Mouse (Mus musculus) telencephalon, adult 2 months (tissue): ENCODE data around the gene Nek4.

Experiments used
- DNase-seq: peaks from one replicate; pipeline ENCODE4 v3.0.0-alpha.2; 2011; ENCODE audit warnings: low read depth, low spot score

Gene Nek4

DNA sequence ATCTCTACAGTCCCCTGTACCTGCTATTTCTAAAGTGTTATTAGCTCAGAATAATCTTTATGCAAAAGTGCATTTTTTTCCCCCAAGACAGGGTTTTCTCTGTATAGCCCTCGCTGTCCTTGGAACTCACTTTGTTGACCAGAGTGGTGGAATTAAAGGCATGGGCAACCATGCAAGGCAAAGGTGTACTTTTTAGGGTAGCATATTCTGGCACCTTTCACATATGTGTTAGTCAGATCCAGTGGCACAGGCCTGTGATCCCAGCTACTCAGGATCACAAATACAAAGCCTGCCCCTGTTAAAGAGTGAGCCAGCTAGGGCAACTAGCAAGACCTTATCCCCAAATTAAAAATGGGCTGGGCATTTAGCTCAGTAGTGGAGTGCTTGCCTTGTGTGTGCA is 9.2 kb downstream of the Nek4 start:
- DNase-seq, result no peak

DNA sequence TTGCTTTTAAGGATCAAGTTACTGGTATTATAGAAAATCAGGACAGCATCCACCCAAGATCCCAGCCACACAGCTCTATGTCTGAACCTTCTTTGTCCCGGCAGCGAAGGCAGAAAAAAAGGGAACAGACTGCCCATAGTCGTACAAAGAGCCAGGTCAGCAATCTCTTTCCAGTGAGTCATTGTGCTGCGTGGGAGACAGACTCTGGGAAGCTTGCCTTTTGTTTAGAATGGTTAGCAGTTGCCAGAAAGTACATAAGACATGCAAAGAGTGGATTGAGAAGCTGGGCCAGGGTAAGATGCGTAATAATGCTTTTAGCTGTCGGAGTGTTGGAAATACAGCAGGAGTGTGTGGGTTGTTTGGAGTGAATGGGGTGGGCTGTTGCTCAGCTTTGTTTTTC is 23.0 kb downstream of the Nek4 start:
- peak; percentile 87 for DNase-seq

DNA sequence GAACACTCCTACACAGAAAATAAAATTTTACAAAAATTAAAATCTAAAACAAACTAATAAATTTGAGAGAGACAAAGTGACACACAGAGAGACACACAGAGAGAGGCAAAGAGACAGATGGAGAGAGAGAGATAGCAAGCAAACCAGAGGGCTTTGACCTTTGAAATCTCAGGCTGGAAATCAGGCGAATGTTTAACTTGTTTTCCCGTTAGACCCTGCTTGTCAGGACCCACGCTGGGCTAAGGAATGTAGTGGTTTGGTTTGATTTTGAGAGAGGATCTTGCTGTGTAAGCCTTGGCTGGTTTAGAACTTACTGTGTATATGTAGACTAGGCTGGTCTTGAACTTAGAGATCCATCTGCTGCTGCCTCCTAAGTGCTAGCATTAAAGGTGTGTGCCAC is 25.0 kb downstream of the Nek4 start:
- DNase-seq, result no peak

DNA sequence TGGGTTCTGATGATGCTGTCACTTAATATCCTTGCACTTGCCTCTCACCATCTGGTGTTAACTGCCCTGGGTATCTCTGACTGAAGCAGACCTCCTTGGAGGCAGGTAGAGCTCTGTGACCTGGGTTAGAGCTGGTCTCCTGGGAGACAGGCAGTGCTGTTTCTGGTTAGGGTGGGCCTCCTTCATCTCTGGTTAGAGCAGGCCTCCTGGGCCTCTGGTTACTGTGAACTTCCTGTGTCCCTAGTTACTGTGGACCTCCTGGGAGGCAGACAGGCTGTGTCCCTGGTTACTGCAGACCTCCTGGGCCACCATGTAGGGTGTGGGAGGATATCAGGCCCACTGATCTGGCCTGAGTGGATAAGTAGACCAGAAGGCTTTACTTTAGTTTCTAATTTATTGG is 45.2 kb downstream of the Nek4 start:
- no peak for DNase-seq

DNA sequence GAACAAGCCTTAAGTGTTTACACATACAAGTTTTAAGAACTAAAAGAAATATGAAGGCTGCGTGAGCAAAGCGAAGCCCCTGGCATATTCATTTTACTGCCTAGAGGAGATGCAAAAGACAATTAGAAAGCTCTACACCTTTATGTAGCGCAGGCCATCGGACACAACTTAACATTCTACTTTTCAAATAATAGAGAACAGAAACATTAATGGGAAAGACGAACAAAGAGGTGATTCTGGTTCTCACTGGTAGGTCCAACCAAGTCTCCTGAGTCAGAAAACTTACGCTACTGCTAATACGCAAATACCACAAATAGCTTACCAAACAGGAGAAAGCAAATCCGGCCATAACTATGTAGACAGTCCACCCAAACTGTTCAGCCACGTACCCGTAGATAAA is 49.2 kb downstream of the Nek4 start:
- no peak for DNase-seq

DNA sequence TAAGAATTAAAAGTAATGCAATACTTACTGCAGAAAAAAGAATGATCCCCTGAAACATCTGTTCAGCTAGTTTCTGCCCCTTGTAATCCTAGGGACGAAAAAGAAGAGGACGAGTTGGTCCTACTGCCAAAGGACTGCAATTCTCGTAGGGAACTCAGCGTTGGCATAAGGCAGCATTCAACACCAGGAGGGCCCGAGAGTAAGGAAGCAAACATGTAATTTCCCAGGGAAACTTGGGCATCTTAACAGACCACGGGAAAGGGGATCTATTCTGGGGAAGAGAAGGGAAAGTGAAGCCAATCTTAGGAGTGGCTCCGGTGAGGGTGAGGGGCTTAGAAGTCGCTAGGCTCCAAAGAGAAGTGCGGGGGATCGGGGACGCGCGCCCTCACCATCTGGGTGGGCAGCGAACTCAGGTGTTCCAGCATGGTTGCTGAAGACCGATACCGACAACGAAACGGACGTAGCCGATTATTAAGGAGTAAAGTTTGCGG is 49.7 kb downstream of the Nek4 start:
- DNase-seq, result peak; percentile 6

DNA sequence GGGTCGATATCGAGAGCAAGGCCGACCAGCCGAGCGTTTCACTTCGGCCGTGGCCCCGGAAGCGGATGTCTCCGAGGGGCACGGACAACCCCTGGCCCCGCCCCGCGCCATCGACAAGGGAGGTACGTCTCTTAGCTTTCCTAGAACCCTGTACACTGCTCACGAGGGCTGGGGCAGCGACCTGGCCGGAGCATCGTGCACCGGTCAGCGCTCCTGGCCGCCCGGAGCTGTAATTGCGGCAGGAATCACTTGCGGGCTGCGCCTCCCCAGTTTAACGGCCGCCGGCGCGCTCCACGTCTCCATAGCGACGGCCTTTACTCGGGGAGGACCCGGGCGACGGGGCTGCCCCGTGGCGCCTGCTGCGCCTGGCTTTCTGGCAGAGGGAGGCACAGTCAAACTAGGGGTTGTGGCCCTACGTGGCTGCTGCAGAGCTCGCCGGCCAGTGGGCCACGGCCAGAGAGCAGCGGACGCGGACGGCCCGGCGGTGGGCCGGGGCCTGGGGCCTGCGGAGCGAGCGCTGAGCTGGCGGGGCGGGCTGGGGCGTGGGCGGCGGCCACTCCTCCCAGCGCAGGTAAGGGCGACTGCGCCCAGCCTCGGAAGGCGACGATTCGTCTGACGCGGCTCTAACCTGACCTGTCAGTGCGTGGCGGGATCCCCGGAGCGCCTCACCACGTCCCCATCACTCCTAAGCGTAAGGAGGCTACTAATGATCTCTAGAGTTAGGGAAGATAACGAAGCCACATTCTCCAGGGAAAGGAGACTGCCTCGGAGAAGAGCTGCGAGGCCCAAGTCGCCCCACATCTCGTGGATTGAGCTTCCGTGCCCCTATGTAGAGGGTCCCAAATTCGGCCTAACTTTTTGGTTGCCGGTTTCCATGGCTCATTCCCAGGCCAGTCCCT is 50.4 kb downstream of the Nek4 start, which contains the start of the genes Glt8d1 and Spcs1:
Gene Glt8d1, plus strand, starts transcription at position 94 of the 899 bp plus-strand sequence.
Gene Spcs1, minus strand, starts transcription at position 366 of the 899 bp plus-strand sequence.
- peak; percentile 65 for DNase-seq

DNA sequence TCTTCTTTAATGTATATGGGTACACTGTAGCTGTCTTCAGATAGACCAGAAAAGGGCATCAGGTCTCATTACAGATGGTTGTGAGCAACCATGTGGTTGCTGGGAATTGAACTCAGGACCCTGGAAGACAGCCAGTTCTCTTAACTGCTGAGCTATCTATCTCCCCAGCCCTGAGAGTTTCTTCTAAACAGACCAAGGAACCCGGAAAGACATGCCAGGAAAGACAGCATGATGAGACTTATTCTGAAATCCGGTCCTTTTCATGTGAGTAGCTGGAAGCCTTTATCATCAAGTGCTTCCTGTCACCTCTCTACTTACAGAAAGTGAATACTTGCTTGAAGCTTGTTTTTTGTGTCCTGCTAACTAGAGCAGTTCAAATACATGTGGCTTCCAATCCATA is 53.4 kb downstream of the Nek4 start:
- no peak for DNase-seq

DNA sequence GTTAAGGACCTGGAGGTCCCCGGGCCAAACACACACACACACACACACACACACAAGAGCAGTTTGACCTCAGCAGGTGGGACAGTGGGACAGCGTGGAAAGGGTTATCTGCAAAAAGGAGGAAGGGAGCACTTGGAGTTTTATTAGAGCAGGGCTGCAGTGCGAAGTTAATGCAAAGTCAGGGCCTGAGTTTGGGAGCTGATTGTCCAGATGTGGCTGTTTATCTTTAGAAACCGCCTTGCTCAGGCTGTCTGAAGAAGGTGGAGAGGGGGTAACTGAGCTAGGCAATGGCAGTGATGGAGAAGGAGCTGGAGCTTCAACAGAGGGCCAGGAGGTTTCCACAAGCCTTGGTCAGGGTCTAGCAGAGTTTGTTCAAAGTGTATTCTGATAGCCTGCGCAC is 55.6 kb downstream of the Nek4 start:
- DNase-seq, result no peak

DNA sequence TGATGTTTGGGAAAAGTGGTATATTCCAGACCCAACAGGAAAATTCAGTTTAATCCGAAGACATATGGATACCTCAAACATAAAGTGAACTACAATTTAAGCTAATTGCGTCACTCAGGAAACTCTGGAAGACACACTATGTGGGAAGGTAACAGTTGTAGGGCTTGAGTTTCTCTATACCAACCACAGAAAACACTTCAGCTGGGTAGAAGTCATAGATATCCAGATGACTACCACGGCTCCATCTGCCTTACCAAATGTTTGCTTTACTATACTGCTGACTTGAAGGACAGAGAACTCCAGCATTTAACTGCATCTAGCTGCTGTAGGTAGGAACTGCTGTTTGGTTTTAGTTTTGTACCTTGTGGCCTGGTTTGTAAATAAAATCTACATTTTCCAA is 60.4 kb downstream of the Nek4 start:
- peak; percentile 34 for DNase-seq

DNA sequence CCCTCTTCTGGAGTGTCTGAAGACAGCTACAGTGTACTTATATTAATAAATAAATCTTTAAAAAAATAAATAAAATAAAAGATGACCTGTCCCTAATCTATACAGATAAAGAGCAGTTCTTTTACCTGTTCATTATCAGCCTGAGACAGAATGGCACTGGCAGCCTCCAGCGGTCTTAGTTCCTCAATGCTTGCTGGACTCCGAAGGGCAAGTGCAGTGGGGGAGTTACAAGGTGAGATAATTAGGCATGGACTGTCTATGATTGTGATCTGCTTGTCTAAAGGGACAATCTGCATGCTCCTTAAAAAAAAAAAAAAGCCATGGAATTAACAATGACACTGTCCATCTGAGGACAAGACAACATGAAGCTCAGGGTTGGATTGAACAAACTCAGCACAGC is 62.8 kb downstream of the Nek4 start:
- DNase-seq, result no peak

DNA sequence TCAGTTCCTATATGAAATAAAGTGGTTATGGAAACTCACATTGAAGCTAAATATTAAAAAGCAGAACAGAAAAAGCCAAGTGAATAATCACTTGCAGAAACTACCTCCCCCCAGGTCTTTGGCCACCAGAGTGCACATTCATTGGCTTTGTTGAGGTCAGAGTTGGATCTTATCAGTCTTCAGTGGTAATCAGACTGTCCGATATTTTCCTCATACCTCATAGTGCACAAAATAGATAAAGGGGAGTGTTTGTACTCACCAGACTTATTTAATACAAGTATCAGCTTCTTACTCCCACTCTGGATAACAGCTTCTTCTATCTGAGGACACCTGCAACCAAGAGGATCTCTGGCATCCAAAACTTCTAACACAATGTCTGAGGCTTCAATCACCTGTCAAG is 64.9 kb downstream of the Nek4 start:
- DNase-seq, result no peak

DNA sequence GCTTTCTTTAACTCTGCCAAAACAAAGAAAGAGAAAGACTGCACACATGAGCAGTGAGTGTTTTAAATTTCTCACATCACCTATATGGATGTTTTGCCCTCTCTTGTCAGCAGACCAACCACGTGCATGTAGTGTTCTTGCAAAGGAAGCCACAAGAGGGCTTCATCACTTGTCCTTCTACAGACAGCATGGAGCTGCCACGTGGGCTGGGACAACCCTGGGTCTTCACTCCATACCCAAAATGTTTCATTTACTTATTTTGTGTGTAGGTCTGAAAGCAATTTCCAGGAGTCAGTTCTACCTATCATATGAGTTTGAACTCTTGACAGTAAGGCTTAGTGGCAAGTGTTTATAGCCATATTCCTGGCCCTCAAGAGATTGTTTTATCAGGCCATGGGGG is 66.7 kb downstream of the Nek4 start:
- DNase-seq, result peak; percentile 8

DNA sequence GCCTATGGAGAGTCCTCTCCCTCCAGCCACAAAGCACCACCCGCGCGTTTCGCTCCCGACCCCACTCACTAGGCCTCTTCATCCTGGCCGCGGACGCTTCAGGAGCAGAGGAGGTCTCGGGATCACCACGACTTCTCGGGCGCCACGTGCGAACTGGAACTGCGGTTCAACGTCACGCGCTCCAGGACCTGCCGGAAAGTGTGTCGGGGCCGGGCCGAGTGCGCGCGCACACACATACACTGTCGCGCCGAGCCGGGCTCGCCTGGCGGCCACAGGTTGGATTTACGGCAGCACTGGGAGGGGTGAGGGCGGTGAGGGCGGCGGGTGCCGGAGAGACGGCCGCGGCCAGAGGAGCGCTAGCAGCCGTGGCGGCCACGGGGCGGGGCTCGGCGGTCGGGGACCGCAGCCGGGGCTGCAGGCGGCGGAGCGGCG is 67.7 kb downstream of the Nek4 start, which contains the start of the genes Pbrm1 and Gnl3:
Gene Pbrm1, plus strand, starts transcription at position 279 of the 432 bp plus-strand sequence.
Gene Gnl3, minus strand, starts transcription at position 293 of the 432 bp plus-strand sequence.
- DNase-seq, result peak; percentile 94

DNA sequence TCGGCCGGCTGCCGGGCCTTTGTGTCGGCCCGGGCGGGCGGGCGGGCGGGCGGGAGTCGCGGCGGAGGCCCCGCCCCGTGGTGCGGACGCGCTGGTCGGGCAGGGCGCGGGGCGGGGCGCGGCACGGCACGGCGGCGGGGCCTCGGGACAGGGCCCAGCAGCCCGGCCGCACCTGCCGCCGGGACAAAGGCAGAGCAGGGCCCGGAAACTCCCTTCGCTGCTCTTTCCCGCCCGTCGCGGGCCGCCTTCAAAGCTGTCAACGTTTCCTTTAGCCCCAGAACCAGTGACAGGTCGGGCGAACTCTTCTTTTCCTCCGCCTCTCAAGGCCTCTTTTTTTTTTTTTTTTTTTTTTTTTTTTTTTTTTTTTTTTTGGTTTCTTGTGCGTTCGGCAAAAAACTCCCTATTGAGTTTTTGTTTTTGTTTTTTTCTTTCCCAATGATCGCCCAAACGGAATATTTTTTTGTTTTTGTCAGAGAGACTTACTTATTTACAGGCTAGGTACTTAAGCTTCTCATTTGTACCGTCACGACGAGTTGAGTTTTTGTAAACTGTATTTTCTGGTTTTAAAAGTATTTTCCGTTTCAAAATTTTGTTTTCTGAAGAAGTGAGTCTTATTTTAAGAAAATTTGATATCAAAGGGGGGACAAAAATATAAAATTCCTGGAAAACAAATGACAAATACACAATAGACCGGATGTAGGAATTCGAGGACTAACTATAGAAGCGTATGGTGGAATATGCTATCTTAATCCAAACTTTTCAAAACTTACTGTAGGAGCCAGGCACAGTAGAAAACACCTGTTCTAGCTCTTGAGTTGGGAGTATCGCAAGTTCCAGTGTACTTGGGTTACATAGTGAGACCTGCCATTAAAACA is 68.4 kb downstream of the Nek4 start:
- DNase-seq, result peak; percentile 31

DNA sequence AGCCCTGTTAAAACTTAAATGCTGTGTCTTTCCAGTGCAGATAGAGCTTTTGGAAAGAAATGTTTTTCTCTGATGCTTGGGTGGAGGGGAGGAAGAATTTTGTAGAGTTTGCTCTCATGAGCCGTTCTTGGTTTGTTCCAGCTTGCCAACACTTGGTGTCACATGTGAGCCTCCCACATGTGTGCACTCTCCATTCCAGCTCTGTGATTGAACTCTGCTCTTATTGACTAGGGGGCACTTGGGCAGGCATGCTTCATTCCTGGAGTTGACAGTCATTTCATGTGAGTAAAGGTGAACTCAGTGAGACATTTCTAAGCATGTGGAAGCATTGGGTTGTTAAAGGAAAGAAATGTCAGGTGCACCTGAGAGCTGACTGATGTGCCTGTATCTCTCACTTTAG is 71.4 kb downstream of the Nek4 start:
- DNase-seq, result no peak

DNA sequence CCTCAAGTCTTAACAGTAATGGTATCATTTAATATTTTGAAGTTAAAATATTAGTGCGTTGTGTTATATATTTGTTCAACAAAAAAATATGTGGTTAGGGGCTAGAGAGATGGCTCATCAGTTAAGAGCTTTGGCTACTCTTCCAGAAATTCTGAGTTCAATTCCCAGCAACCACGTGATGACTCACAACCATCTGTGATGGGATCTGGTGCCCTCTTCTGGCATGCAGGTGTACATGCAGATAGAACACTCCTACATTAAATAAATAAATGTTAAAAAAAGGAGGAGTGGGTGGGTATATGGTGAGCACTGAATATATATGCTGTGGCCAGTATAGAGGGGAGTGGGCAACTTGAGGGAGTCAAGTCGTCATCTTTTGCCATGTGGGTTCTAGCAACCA is 74.6 kb downstream of the Nek4 start:
- no peak for DNase-seq
